Mouse (Mus musculus): ENCODE data around the gene Tnk1.

Tnk1 gene

DNA sequence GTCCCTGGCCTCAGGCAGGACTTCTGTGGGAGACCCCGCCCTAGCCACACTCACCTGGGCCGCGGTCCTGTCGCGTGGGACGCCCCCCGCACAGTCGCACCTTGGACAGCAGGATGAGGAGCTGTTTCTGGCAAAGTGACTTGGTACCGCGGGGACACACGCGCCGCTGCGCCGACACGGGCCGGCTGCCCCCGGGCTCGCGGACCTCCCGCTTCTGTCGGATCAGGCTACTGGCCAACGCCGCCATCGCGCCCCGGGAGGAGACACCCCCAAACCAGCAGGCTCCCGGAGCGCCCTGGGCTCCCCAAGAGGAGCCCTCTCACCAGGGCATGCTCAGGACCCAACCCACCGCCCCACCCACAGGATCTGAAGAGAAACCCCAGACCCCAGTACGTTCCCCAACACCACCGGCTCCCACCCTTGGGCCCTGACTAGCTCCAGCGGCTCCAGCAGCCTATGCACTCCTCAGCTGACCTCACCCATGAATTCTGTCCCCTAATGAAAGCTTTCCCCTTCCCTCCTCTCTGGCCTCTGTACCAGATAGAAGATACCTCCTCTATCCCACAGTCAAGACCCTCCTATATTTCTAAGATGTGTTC lies 57.1 kb downstream of the Tnk1 start, which contains the start of gene Fgf11:
Gene Fgf11, minus strand, starts transcription at position 479 of the 599 bp plus-strand sequence.
- DNase-seq = no peak

Data from thymus, adult 18-20 months (tissue).